Mouse (Mus musculus) liver, embryonic 16.5 days (tissue): ENCODE data around the gene Dock3. TPM values are rescaled to one million over a fixed set of nuclear protein-coding genes. Genes with fewer than 3 reads are reported as not detected.
A peak's percentile ranks its signal among the peaks of the same experiment; 100 is the strongest.
"Not testable (repeated sequence)": the region's sequence is repeated elsewhere in the genome, so short reads cannot be mapped to it uniquely, and the experiment has no call there.

Source experiments
- ATAC-seq: fragments of 200-750 bp; cut with Nextera tagmentation; 2 replicates; pipeline ENCODE4 v1.8.0; 2017; ENCODE audit warnings: low read depth, mild to moderate bottlenecking, moderate number of reproducible peaks, moderate library complexity
- H3K27ac ChIP-seq: fragments of 300-500 bp; sonication (generic); 2 replicates; pipeline ENCODE4 v1.5.1; 2014; ENCODE audit warnings: mild to moderate bottlenecking, low read length
- H3K27me3 ChIP-seq: fragments of 300-500 bp; sonication (generic); 2 replicates; pipeline ENCODE4 v1.6.1; 2014; ENCODE audit warnings: low read depth, low read length, mixed read lengths; ENCODE audit not compliant: control insufficient read depth, insufficient read depth
- H3K36me3 ChIP-seq: fragments of 300-500 bp; sonication (generic); 2 replicates; pipeline ENCODE4 v1.6.1; 2014; ENCODE audit warnings: mild to moderate bottlenecking; ENCODE audit not compliant: control insufficient read depth, insufficient read depth
- H3K4me1 ChIP-seq: fragments of 300-500 bp; sonication (generic); 2 replicates; pipeline ENCODE4 v1.6.1; 2014; ENCODE audit warnings: low read depth, low read length, mixed read lengths; ENCODE audit not compliant: control insufficient read depth
- H3K4me2 ChIP-seq: fragments of 300-500 bp; sonication (generic); 2 replicates; pipeline ENCODE4 v1.6.1; 2014; ENCODE audit warnings: low read depth, low read length, mixed read lengths
- H3K4me3 ChIP-seq: fragments of 300-500 bp; sonication (generic); 2 replicates; pipeline ENCODE4 v1.5.1; 2014; ENCODE audit warnings: low read depth, mild to moderate bottlenecking, low read length
- H3K9ac ChIP-seq: fragments of 300-500 bp; sonication (generic); 2 replicates; pipeline ENCODE4 v1.6.1; 2014; ENCODE audit warnings: low read depth, low read length
- H3K9me3 ChIP-seq: fragments of 300-500 bp; sonication (generic); replicated peaks from 2 replicates; pipeline ENCODE4 v1.6.1; 2016; ENCODE audit warnings: low read length; ENCODE audit not compliant: control insufficient read depth
- WGBS: fragments of 180-500 bp; shearing (Covaris S2); extraction: QIAGEN DNeasy Blood & Tissue Kit; methylation state at CpG from one replicate; pipeline ENCODE4 v1.1.7; 2014; ENCODE audit not compliant: insufficient replicate concordance; 5-methylcytosine and 5-hydroxymethylcytosine counted together
- polyA plus RNA-seq: library from polyadenylated mRNA; unstranded; fragments of >200 nt; fragmentation: Nextera tagmentation; extraction: Ambion mirVana; gene quantifications from 2 replicates; pipeline ENCODE4 v1.2.1, GENCODE M21; 2015

Dock3 gene
- polyA plus RNA-seq, 1 experiment from 2014 or later = 0.04 TPM

GRCm38 (mm10) chr9:107249154-107249553, 17.4 kb upstream of the Dock3 start:
- H3K4me1 ChIP-seq = no peaks in the 10 kb centered on the region
- H3K27ac ChIP-seq = no peak overlapping the region
- no peak for ATAC-seq
- no peaks in the 10 kb centered on the region for H3K27me3 ChIP-seq
- no peak overlapping the region for H3K4me2 ChIP-seq
- no peak overlapping the region for H3K9ac ChIP-seq
- no peaks in the 10 kb centered on the region for H3K9me3 ChIP-seq
- WGBS = 52% methylated on average over 6 of the region's 6 CpGs
- no peaks in the 10 kb centered on the region for H3K36me3 ChIP-seq
- no peak overlapping the region for H3K4me3 ChIP-seq

GRCm38 (mm10) chr9:107246170-107246569, 14.5 kb upstream of the Dock3 start:
- no peak overlapping the region for H3K9ac ChIP-seq
- ATAC-seq = no peak
- no peaks in the 10 kb centered on the region for H3K9me3 ChIP-seq
- no peaks in the 10 kb centered on the region for H3K36me3 ChIP-seq
- no peak overlapping the region for H3K4me2 ChIP-seq
- H3K27me3 ChIP-seq = no peaks in the 10 kb centered on the region
- H3K4me3 ChIP-seq = no peak overlapping the region
- WGBS = 43% methylated on average over 4 of the region's 4 CpGs
- H3K27ac ChIP-seq = no peak overlapping the region
- no peaks in the 10 kb centered on the region for H3K4me1 ChIP-seq

GRCm38 (mm10) chr9:107245311-107245710, 13.6 kb upstream of the Dock3 start:
- WGBS = 53% methylated on average over 4 of the region's 4 CpGs

GRCm38 (mm10) chr9:107236151-107236550, 4.4 kb upstream of the Dock3 start:
- H3K36me3 ChIP-seq = no peaks in the 10 kb centered on the region
- ATAC-seq = no peak
- H3K4me3 ChIP-seq = no peak overlapping the region
- no peak overlapping the region for H3K9ac ChIP-seq
- no peak overlapping the region for H3K27ac ChIP-seq
- peaks cover 50% of the 10 kb centered on the region for H3K27me3 ChIP-seq
- 49% methylated on average over 5 of the region's 5 CpGs for WGBS
- H3K9me3 ChIP-seq = no peaks in the 10 kb centered on the region
- peaks cover 3% of the 10 kb centered on the region for H3K4me1 ChIP-seq
- no peak overlapping the region for H3K4me2 ChIP-seq

More at GRCm38 (mm10) chr9:107245311-107245710, 13.6 kb upstream of the Dock3 start:
- Histone ChIP-seq H3K9ac (no peak overlapping the region), H3K4me2 (no peak overlapping the region), H3K9me3 (no peaks in the 10 kb centered on the region), H3K27me3 (no peaks in the 10 kb centered on the region), H3K36me3 (no peaks in the 10 kb centered on the region), H3K4me1 (no peaks in the 10 kb centered on the region), H3K4me3 (no peak overlapping the region), H3K27ac (no peak overlapping the region)
- ATAC-seq = no peak

GRCm38 (mm10) chr9:107235261-107235660, 3.6 kb upstream of the Dock3 start:
- Histone ChIP-seq H3K27me3 (peaks cover 54% of the 10 kb centered on the region), H3K9ac (no peak overlapping the region), H3K27ac (no peak overlapping the region), H3K4me1 (peaks cover 5% of the 10 kb centered on the region), H3K36me3 (no peaks in the 10 kb centered on the region), H3K4me3 (no peak overlapping the region), H3K9me3 (no peaks in the 10 kb centered on the region), H3K4me2 (no peak overlapping the region)
- no peak for ATAC-seq
- WGBS = 27% methylated on average over 5 of the region's 5 CpGs

GRCm38 (mm10) chr9:107232140-107232539, 431 bp upstream of the Dock3 start:
- H3K4me2 ChIP-seq = peak overlapping the region; percentile 69
- 22% methylated on average over 9 of the region's 9 CpGs for WGBS
- H3K36me3 ChIP-seq = no peaks in the 10 kb centered on the region
- peaks cover 71% of the 10 kb centered on the region for H3K27me3 ChIP-seq
- no peak overlapping the region for H3K27ac ChIP-seq
- H3K4me3 ChIP-seq = peak overlapping the region; percentile 51; the same call in 1 of the 2 replicates
- ATAC-seq = no peak
- H3K4me1 ChIP-seq = peaks cover 5% of the 10 kb centered on the region
- H3K9ac ChIP-seq = no peak overlapping the region
- H3K9me3 ChIP-seq = no peaks in the 10 kb centered on the region

GRCm38 (mm10) chr9:107230991-107231538, 644 bp downstream of the Dock3 start:
- H3K4me3 ChIP-seq = peak overlapping the region; percentile 51
- no peak for ATAC-seq
- peaks cover 5% of the 10 kb centered on the region for H3K4me1 ChIP-seq
- no peak overlapping the region for H3K27ac ChIP-seq
- no peak overlapping the region for H3K9ac ChIP-seq
- H3K27me3 ChIP-seq = peaks cover 70% of the 10 kb centered on the region
- H3K4me2 ChIP-seq = peak overlapping the region; percentile 69
- 2% methylated on average over 36 of the region's 50 CpGs for WGBS
- no peaks in the 10 kb centered on the region for H3K36me3 ChIP-seq
- H3K9me3 ChIP-seq = no peaks in the 10 kb centered on the region

GRCm38 (mm10) chr9:107224597-107224996, 7.1 kb downstream of the Dock3 start:
- no peak overlapping the region for H3K4me3 ChIP-seq
- no peak overlapping the region for H3K27ac ChIP-seq
- no peak for ATAC-seq
- H3K9ac ChIP-seq = no peak overlapping the region
- H3K4me2 ChIP-seq = no peak overlapping the region
- no peaks in the 10 kb centered on the region for H3K36me3 ChIP-seq
- peaks cover 15% of the 10 kb centered on the region for H3K27me3 ChIP-seq
- no peaks in the 10 kb centered on the region for H3K9me3 ChIP-seq
- WGBS = 55% methylated on average over 1 of the region's 1 CpGs
- no peaks in the 10 kb centered on the region for H3K4me1 ChIP-seq

GRCm38 (mm10) chr9:107174831-107175230, 56.9 kb downstream of the Dock3 start:
- 64% methylated on average over 1 of the region's 1 CpGs for WGBS
- not testable (repeated sequence) for H3K4me1 ChIP-seq, H3K27ac ChIP-seq, H3K27me3 ChIP-seq, H3K9me3 ChIP-seq, H3K4me3 ChIP-seq, H3K9ac ChIP-seq, H3K4me2 ChIP-seq, H3K36me3 ChIP-seq, ATAC-seq
